Mouse (Mus musculus) liver, postnatal 0 days (tissue): ENCODE measurements around the gene Neb.

Source experiments
- CTCF ChIP-seq: sonication (generic); IDR thresholded peaks from 2 replicates; pipeline ENCODE4 v1.5.1; 2016; ENCODE audit warnings: antibody characterized with exemption, low read depth
- EP300 ChIP-seq: IDR thresholded peaks from 2 replicates; pipeline ENCODE4 v1.6.1; 2016; ENCODE audit warnings: antibody characterized with exemption, low read depth, mild to moderate bottlenecking

- TF ChIP-seq CTCF (no peak), EP300 (no peak)
These were observed 49.1 kb upstream of the Neb start for GRCm38 (mm10) chr2:52427383-52427782.
